Mouse (Mus musculus) forebrain, embryonic 14.5 days (tissue): ENCODE data around the gene Asic2. TPM values are rescaled to one million over a fixed set of nuclear protein-coding genes. Genes with fewer than 3 reads are reported as not detected.

Experiments used
- ATAC-seq: fragments of 200-750 bp; cut with Nextera tagmentation; 2 replicates; pipeline ENCODE4 v1.8.0; 2017; ENCODE audit warnings: mild to moderate bottlenecking, moderate library complexity
- DNase-seq: peaks from one replicate; pipeline ENCODE4 v3.0.0-alpha.2; 2015; ENCODE audit warnings: low spot score
- H3K27ac ChIP-seq: fragments of 300-500 bp; sonication (generic); 2 replicates; pipeline ENCODE4 v1.5.1; 2014; ENCODE audit warnings: low read depth, mild to moderate bottlenecking, control low read depth, low read length, moderate library complexity
- H3K27me3 ChIP-seq: fragments of 300-500 bp; sonication (generic); replicated peaks from 2 replicates; pipeline ENCODE4 v1.6.1; 2014; ENCODE audit warnings: low read length, control low read depth, mixed read lengths; ENCODE audit not compliant: control insufficient read depth, insufficient read depth
- H3K36me3 ChIP-seq: fragments of 300-500 bp; sonication (generic); 2 replicates; pipeline ENCODE4 v1.6.1; 2014; ENCODE audit warnings: low read length, control low read depth; ENCODE audit not compliant: control insufficient read depth, insufficient read depth
- H3K4me1 ChIP-seq: fragments of 300-500 bp; sonication (generic); 2 replicates; pipeline ENCODE4 v1.6.1; 2014; ENCODE audit warnings: antibody characterized with exemption, low read length, control low read depth; ENCODE audit not compliant: control insufficient read depth, insufficient read depth
- H3K4me2 ChIP-seq: fragments of 300-500 bp; sonication (generic); 2 replicates; pipeline ENCODE4 v1.6.1; 2014; ENCODE audit warnings: mild to moderate bottlenecking, control low read depth, low read length
- H3K4me3 ChIP-seq: fragments of 300-500 bp; sonication (generic); 2 replicates; pipeline ENCODE4 v1.5.1; 2014; ENCODE audit warnings: low read depth, low read length, control low read depth
- H3K9ac ChIP-seq: fragments of 300-500 bp; sonication (generic); 2 replicates; pipeline ENCODE4 v1.6.1; 2014; ENCODE audit warnings: mild to moderate bottlenecking, low read length, control low read depth, moderate library complexity
- H3K9me3 ChIP-seq: fragments of 300-500 bp; sonication (generic); replicated peaks from 2 replicates; pipeline ENCODE4 v1.6.1; 2016; ENCODE audit warnings: low read length, control low read depth, mixed read lengths; ENCODE audit not compliant: control insufficient read depth
- WGBS: fragments of 180-500 bp; shearing (Covaris S2); extraction: QIAGEN DNeasy Blood & Tissue Kit; methylation state at CpG from one replicate; pipeline ENCODE4 v1.1.7; 2014; 5-methylcytosine and 5-hydroxymethylcytosine counted together
- polyA plus RNA-seq: library from polyadenylated mRNA; unstranded; fragments of >200 nt; fragmentation: Nextera tagmentation; extraction: Ambion mirVana; gene quantifications from 2 replicates; pipeline ENCODE4 v1.2.1, GENCODE M21; 2014

Gene Asic2
- polyA plus RNA-seq, 1 experiment from 2014 or later: 3.8 TPM

- H3K36me3 ChIP-seq: no peaks in the 10 kb centered on the region
- DNase-seq (peak; percentile 17), ATAC-seq (no peak)
- no peak overlapping the region for H3K27ac ChIP-seq
- H3K27me3 ChIP-seq: peaks cover 11% of the 10 kb centered on the region; the same call in 1 of the 2 replicates
- H3K4me1 ChIP-seq: peaks cover 10% of the 10 kb centered on the region
- no peak overlapping the region for H3K4me2 ChIP-seq
- H3K4me3 ChIP-seq: no peak overlapping the region
- no peak overlapping the region for H3K9ac ChIP-seq
- 36% methylated on average over 3 of the region's 3 CpGs for WGBS
- H3K9me3 ChIP-seq: no peaks in the 10 kb centered on the region
Observed at GRCm38 (mm10) chr11:81972044-81972443, 3.8 kb upstream of the Asic2 start.

GRCm38 (mm10) chr11:81966626-81967289 is 1.5 kb downstream of the Asic2 start:
- peak overlapping the region; percentile 42 for H3K4me2 ChIP-seq
- peak overlapping the region; percentile 40 for H3K9ac ChIP-seq
- H3K4me3 ChIP-seq: peak overlapping the region; percentile 11; the same call in 1 of the 2 replicates
- peak; percentile 78 for DNase-seq
- peaks cover 11% of the 10 kb centered on the region; the same call in 1 of the 2 replicates for H3K27me3 ChIP-seq
- peaks cover 31% of the 10 kb centered on the region for H3K4me1 ChIP-seq
- 10% methylated on average over 15 of the region's 15 CpGs for WGBS
- H3K36me3 ChIP-seq: no peaks in the 10 kb centered on the region
- no peaks in the 10 kb centered on the region for H3K9me3 ChIP-seq
- H3K27ac ChIP-seq: no peak overlapping the region; the same call in 1 of the 2 replicates
- peak; percentile 58 for ATAC-seq

GRCm38 (mm10) chr11:81965653-81966625 is 2.3 kb downstream of the Asic2 start:
- 0 out of 2 replicates have a peak overlapping the region, but pooled peaks have one; percentile 11 for H3K4me3 ChIP-seq
- H3K36me3 ChIP-seq: no peaks in the 10 kb centered on the region
- H3K27me3 ChIP-seq: peaks cover 11% of the 10 kb centered on the region; the same call in 1 of the 2 replicates
- peak; percentile 44 for DNase-seq
- WGBS: 43% methylated on average over 11 of the region's 11 CpGs
- peak overlapping the region; percentile 42 for H3K4me2 ChIP-seq
- H3K4me1 ChIP-seq: peaks cover 31% of the 10 kb centered on the region
- H3K9me3 ChIP-seq: no peaks in the 10 kb centered on the region
- peak overlapping the region; percentile 25; the same call in 1 of the 2 replicates for H3K9ac ChIP-seq
- peak; percentile 63 for ATAC-seq
- H3K27ac ChIP-seq: no peak overlapping the region

- 7% methylated on average over 4 of the region's 4 CpGs for WGBS
- no peak overlapping the region for H3K9ac ChIP-seq
- H3K9me3 ChIP-seq: no peaks in the 10 kb centered on the region
Observed at GRCm38 (mm10) chr11:81964561-81964960, 3.7 kb downstream of the Asic2 start.

GRCm38 (mm10) chr11:81954398-81954797 is 13.9 kb downstream of the Asic2 start:
- H3K9me3 ChIP-seq: no peaks in the 10 kb centered on the region
- no peak overlapping the region for H3K27ac ChIP-seq
- 55% methylated on average over 4 of the region's 4 CpGs for WGBS
- ATAC-seq (no peak), DNase-seq (no peak)
- no peak overlapping the region for H3K4me3 ChIP-seq
- H3K36me3 ChIP-seq: no peaks in the 10 kb centered on the region
- H3K27me3 ChIP-seq: no peaks in the 10 kb centered on the region
- no peak overlapping the region for H3K4me2 ChIP-seq
- H3K4me1 ChIP-seq: no peaks in the 10 kb centered on the region
- no peak overlapping the region for H3K9ac ChIP-seq

More at GRCm38 (mm10) chr11:81964561-81964960, 3.7 kb downstream of the Asic2 start:
- DNase-seq: peak; percentile 42
- no peak overlapping the region for H3K27ac ChIP-seq
- H3K4me1 ChIP-seq: peaks cover 31% of the 10 kb centered on the region
- peaks cover 11% of the 10 kb centered on the region; the same call in 1 of the 2 replicates for H3K27me3 ChIP-seq
- H3K4me3 ChIP-seq: no peak overlapping the region
- no peaks in the 10 kb centered on the region for H3K36me3 ChIP-seq
- no peak overlapping the region for H3K4me2 ChIP-seq
- ATAC-seq: no peak

GRCm38 (mm10) chr11:81948021-81948420 is 20.2 kb downstream of the Asic2 start:
- Histone ChIP-seq H3K4me2 (no peak overlapping the region), H3K9ac (no peak overlapping the region), H3K4me3 (no peak overlapping the region), H3K27me3 (no peaks in the 10 kb centered on the region), H3K4me1 (no peaks in the 10 kb centered on the region), H3K36me3 (no peaks in the 10 kb centered on the region), H3K27ac (no peak overlapping the region), H3K9me3 (no peaks in the 10 kb centered on the region)
- 86% methylated on average over 1 of the region's 1 CpGs for WGBS
- no peak for DNase-seq
- ATAC-seq: no peak

GRCm38 (mm10) chr11:81942167-81942566 is 26.1 kb downstream of the Asic2 start:
- no peak overlapping the region for H3K4me3 ChIP-seq
- H3K4me1 ChIP-seq: no peaks in the 10 kb centered on the region
- H3K9ac ChIP-seq: no peak overlapping the region
- no peak overlapping the region for H3K27ac ChIP-seq
- no peaks in the 10 kb centered on the region for H3K36me3 ChIP-seq
- H3K9me3 ChIP-seq: no peaks in the 10 kb centered on the region
- ATAC-seq: no peak
- no peaks in the 10 kb centered on the region for H3K27me3 ChIP-seq
- H3K4me2 ChIP-seq: no peak overlapping the region
- no peak for DNase-seq
- 88% methylated on average over 1 of the region's 1 CpGs for WGBS

- 21% methylated on average over 1 of the region's 1 CpGs for WGBS
- DNase-seq: peak; percentile 19
- no peak for ATAC-seq
- Histone ChIP-seq H3K27me3 (no peaks in the 10 kb centered on the region), H3K4me3 (no peak overlapping the region), H3K27ac (no peak overlapping the region), H3K4me1 (no peaks in the 10 kb centered on the region), H3K4me2 (no peak overlapping the region), H3K36me3 (no peaks in the 10 kb centered on the region), H3K9me3 (no peaks in the 10 kb centered on the region), H3K9ac (no peak overlapping the region)
Observed at GRCm38 (mm10) chr11:81940988-81941387, 27.3 kb downstream of the Asic2 start.
